Mouse (Mus musculus) heart, adult 9 months (tissue): Measurements from ENCODE around the gene Ubald2.
"Not testable (repeated sequence)": the region's sequence is repeated elsewhere in the genome, so short reads cannot be mapped to it uniquely, and the experiment has no call there.

Source experiments
- DNase-seq, 2 experiments: peaks; one replicate each; pipeline ENCODE4 v3.0.0; 2022; ENCODE audit warnings: low spot score in 2 of 2

Ubald2 gene

DNA sequence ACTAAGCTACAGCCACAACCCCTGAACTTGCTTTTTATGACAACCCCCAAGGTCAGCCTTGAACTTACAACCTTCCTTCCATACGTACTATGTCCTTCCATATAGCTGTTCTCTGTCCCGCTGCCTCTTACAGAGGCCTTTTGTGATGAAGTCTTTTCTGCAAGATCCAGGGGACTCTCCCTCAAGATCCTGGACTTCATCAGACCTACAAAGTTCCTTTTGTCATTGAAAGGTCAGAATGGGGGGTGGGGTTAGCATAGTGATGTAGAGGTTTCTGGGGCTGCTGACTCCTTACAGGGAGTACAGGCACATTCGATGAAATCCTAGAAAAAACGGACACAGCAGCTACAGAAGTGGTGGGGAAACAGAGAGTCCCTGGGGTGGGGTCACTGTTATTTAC, 25.9 kb downstream of the Ubald2 start:
- no peak for DNase-seq

DNA sequence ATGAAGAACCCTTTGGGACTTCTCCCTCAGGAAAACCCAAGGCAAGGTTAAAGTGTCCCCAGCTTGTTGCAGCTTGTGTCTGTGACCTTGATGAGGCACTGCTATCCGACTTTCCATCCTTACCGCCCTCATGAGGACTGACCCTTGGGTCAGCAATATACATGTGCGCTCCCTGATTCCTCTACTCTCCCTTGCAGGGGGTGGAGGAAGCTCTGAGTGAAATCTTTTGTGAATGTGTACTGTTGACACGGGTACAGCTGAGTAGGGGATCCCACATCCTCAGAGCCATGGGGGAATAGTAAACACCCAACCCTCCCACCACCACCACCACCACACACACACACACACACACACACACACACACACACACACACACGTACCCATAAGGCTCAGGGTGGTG, 29.4 kb downstream of the Ubald2 start:
- DNase-seq, result no peak

DNA sequence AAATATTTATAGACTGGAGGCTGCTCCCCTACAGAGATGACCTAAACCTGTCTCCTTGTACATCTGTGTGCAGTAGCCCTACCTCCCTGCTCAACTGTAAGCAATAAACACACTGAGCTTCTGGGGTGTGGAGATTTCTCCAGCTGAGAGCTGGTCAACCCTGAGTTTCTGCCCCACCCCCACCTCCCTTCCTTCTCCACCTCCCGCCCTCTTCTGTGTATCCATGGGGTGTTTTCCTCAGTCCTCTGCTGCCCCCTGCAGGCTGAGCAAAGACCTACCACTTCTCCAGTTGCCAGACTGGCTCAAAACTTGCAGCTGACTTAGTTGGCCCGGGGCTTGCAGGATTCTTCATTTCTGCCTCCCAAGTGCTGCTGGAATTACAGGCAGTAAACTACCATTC, 29.9 kb downstream of the Ubald2 start:
- DNase-seq, result peak; percentile 67 to 76

DNA sequence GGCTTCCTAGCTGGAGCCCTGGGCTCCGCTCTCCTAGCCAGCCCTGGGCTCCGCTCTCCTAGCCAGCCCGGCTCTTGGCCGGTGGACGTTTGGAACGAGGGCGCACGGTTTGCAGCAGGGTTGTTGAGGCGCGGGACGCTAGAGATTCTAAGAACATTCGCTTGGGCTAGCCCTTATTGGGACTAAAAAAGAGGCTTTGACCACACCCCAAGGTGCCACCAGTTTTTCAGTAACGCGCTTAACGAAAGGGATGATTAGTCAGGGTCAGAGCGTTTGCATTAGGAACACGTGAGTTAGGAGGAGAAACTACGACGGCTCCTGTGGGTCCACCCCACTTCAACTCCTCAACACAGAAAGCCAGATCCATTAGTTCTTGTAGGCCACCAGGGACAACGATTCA, 32.2 kb downstream of the Ubald2 start, which contains the start of gene Qrich2:
Gene Qrich2, minus strand, starts transcription at position 101 of the 400 bp plus-strand sequence.
- no peak for DNase-seq

DNA sequence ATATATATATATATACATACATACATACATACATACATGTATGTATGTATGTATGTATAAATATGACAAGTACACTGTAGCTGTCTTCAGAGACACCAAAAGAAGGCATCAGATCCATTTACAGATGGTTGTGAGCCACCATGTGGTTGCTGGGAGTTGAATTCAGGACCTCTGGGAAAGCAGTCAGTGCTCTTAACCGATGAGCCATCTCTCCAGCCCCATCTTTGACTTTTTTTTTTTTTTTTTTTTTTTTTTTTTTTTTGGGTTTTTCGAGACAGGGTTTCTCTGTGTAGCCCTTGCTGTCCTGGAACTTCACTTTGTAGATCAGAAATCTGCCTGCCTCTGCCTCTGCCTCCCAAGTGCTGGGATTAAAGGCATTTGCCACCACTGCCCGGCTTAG, 34.4 kb downstream of the Ubald2 start:
- DNase-seq, result not testable (repeated sequence)

DNA sequence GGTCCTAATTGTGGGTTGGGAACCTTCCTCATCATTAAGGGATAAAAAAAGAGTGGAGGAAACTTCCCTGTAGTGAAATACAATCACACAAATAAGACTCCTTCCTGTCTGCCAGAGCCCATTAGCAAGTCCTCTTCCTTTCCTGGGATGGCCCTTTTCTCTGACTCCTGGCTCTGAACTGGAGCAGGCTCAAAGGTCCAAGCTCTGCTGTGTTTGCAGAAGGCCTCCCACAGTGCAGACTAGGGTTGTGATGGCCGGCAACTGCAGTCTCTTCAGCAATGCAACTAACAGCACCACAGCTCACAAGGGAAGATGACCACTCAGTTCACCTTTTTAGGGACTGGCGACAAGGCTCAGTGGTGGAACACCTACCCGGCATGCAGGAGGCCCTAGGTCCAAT, 36.4 kb downstream of the Ubald2 start:
- DNase-seq, result no peak

DNA sequence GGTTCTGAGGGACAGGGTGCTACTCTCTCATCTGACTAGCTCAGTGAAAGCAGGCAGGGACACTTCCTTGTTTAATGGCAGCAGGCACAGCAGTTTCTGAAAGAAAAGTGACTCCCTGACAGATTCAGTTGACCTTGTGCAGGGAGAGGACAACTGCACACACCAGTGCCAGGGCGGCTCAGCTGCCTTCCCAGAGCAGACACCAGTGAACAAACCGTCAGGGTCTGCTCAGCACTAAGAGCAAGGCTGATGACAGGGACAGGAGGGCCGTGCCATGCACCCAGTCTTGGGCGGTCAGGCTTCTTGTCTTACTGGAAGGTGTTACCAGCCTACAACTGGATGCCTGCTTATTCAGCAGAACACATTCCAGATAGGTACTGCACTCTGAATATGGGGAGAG, 37.0 kb downstream of the Ubald2 start:
- no peak for DNase-seq

DNA sequence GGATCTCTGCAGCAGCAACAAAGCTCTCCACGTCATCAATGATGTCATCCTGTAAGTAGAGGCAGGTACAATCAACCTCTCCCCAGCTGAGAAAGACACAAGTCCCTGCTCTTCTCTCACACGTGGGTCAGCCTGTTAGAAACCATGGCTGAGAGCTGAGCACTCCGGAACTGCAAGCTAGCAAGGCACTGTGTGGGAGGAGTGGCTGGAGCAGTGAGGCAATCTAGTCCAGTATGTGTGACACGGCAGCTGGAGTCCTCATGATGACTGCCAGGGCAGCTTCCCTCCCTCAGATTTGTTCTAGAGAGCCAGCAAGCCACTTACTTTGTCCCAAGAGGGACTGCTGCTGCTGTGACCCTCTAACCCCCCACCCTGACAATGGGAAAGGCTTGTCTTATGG, 38.4 kb downstream of the Ubald2 start:
- no peak for DNase-seq

DNA sequence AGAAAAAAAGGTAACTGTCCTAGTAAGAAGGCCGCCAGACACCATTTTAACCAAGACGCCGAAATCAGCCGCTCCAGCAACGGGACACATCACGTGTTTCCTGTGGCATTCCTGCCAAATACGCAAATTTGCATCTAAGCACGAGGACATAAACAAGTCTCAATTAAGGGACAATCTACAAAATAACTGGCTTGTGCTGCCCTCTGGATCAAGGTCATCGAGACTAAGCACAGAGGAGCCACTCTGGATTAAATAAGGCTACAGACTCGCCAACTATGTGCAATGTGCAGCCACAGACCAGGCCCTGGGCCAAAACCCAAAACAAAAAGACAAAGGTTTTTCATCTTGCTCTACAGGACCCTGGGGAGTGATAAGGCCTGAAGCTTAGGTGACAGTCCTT, 42.1 kb downstream of the Ubald2 start:
- peak in 1 of 2 experiments; percentile 48 for DNase-seq

DNA sequence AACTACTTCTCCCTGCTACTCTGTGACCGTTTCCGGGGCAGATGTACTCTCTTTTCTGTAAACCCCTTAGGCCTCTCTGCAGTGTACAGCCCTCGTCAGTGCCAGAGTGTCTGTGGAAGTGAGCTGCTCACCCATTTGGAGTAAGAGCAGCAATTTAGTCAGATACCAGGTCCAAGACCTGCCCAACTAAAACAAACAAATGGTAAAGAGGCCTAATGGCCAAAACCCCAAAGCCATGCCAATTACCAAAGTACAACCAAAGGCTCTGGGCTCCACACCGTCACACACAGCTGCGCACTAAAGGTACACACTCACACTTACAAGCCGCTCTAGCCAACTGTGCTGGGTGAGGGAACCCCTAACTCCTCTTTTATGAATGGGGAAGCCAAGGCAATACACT, 42.8 kb downstream of the Ubald2 start:
- DNase-seq, result no peak

DNA sequence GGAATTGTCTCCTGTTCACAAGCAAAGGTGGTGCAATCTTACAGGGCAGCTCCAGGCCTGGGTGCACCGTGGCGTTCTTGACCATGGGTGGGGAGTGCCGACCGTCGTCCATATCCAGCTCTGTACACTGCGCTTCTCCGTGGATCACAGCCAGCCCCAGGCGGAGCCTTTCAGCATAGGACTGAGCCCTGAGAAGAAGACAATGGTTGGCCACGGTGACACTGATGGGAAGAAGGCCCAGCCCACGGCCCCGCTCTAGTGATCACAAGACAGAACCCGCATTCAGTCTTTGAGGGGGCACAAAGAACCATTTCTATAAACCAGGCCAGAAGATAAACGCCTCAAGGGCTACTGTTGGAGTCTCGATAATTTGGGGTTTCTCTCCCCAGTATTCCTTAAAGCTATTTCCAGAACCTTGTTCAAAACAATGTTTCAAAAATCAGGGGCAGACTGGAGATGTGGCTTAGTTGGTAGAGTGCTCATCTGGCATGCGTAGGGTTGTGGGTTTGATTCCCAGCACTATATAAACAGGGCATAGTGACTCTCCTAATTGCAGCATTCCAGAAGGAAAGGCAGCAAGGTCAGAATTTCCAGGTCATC, 43.4 kb downstream of the Ubald2 start:
- DNase-seq, result no peak

DNA sequence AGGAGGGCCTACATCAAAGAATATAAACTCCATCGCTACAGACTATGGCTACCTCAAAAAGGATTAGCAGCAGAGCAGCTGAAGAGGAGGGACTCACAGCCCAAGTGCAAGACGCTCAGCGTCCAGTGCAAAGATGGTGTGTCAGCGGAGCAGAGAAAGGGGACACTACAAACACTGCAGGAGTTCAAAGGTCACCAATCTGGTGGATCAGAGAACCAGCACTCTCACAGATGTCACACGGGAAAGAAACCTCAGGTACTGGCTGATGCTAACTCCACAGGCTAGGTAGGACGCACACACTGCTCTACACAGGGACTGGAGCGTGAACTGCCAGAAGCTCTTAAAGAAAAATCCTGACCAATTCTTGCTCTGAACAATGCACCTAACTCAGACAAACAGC, 45.1 kb downstream of the Ubald2 start:
- DNase-seq, result no peak

DNA sequence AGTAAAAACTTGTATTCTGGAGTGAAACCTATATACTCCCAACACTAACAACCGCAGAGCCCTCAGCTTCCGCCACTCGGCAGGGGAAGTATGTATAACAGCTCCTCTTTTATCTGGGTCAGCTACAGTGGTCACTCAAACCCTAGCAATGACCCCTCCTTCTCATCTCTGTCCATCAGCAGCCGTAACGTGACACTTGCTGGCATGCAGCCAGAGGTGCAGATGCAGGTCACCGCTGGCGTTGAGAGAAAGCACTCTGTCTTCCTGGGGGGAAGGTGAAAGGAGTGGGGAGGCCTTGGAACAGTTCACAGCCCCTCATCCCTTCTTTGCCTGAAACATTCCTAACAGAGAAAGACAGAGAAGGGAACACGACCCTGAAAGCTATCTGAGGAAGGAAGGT, 45.9 kb downstream of the Ubald2 start:
- DNase-seq, result no peak

DNA sequence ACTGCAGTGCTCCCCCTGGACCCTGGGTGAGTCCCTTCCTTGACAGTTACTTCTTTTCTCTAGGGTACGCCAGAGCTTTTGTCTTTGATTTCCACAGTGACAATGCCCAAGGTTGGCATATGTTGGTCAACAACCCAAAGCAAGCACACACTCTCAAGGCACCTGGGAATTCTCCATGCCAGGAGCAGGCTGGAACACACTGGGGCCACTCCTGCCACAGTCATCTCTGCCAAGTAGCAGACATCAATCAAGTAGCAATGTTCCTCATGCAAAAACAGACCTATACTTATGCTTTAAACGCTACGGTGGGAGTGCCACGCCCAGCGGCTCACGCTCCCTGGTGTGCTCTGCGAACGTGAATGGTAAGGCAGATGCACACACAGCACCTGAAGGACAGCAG, 47.1 kb downstream of the Ubald2 start:
- no peak for DNase-seq

DNA sequence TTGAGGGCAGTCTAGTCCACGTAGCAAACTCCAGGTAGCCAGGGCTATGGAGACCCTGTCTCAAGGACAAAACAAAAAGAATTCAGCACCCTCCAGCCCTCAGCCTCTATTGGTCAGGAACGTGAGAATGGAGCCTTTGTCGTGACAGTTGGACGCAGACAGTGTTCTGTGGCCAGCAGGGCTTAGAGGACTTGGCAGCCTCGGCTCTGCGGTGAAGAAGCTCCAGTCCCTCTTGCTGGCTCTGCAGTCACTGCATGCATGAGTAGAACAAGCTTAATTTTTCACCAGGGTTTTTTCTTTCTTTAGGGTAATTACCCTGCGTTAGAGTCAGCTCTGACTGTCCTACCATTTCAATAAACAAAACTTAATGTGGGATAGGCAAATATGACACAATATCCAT, 47.9 kb downstream of the Ubald2 start:
- DNase-seq, result no peak

DNA sequence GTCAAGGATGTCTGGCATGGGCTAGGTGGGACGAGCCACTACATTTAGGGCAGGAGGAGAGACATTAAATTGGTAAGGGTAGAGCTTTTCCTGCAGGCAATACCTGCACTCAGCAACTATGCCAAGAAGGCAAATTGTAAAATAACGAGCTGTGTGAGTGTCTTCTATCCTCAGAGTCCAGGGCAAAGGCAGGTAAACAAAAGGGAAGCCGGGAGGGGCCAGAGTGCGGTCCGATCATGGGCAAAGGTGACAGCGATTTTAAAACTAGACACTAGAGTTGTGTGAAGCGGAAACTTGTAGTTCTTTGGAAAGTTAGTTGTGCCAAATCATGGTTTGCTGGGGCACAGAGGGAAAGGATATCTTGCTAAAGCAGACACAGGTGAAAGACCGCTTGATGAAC, 50.4 kb downstream of the Ubald2 start:
- no peak for DNase-seq

DNA sequence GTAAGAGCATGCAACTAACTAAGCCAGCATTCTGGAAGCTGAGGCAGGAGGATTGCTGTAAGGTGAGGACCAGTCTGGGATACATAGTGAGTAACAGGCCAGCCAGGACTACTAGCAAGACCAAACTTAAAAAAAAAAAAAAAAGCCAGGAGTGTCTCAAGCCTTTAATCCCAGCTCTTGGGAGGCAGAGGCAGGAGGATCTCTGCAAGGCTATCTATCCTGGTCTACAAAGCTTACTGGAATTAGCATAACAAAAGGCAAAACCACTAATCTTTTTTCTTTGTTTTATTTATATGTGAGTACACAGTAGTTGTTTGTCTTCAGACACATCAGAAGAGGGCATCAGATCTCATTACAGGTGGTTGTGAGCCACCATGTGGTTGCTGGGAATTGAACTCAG, 54.3 kb downstream of the Ubald2 start:
- no peak for DNase-seq
